Mouse (Mus musculus) liver, embryonic 18 days (tissue): ENCODE measurements around the gene Edem1. TPM values are rescaled to one million over a fixed set of nuclear protein-coding genes. Genes with fewer than 3 reads are reported as not detected.

Experiments
- polyA plus RNA-seq: library from polyadenylated mRNA; depleted of rRNA; stranded (reverse); fragments of >200 nt; gene quantifications from 2 replicates; pipeline ENCODE4 v1.2.3, GENCODE M21; 2012; rRNA removed

Gene Edem1
- 17.4 and 18.1 TPM in 2 replicates for polyA plus RNA-seq

DNA sequence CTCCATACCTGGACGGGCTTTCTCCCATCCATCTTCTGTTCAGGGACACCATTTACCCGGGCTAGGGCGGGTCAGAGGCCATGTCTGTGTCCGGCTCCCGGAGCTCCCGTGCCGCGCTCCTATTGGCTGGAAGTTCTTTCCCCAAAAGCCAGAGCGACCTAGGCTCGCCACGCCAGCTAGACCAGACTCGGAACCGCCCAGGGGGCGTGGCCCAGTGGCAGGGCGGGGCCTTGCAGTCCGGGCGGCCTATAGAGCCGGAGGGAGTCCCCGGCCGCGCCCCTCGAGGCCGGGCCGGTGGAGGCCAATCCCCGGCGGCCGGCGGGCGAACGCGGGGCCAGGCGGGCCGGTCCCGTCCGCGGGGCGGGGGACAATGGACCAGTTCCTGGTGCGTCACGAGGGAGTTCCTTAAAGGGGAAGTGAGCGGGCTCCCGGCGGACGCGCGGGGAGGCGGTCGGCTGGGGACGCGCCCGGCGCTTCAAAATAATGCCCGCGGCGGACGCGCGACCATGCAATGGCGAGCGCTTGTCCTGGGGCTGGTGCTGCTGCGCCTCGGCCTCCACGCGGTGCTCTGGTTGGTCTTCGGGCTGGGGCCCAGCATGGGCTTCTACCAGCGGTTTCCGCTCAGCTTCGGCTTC lies at the start of gene Edem1:
TSS of gene Edem1 (plus strand) at position 408 of the 635 bp plus-strand sequence.

GRCm38 (mm10) chr6:108782526-108783183 lies 45.8 kb upstream of the Edem1 start, which contains the start of gene Arl8b:
Gene Arl8b (plus strand): TSS chr6:108783099.

Other genes with a start within 250 kb of the Edem1 start
- gene Bhlhe40, start 168.0 kb upstream of the Edem1 start, polyA plus RNA-seq: 15.8 and 16.0 TPM in 2 replicates
- gene Arl8b, start 45.5 kb upstream of the Edem1 start, polyA plus RNA-seq: 12.1 and 12.6 TPM in 2 replicates